ENCODE assay signal across 13 mouse cellular contexts in the genomic region with DNA sequence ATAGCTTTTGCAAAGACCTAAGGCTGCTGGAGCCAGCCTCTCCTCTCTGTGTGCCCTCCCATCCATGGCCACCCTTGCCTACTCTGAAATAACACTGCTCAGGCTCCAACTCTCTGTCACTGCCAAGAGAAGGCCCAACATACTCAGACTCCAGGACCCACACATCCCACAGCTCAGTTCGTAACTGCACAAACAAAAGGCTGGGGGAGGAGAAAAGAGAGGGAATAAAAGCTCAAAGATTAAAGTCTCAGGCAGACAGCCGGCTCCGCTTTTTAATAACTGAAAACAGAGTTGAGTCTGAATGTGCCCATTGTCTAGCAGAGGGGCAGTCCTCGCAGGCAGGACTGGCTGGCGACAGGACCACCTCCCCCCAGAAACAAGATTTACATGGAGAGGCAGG. TPM values are rescaled to one million over a fixed set of nuclear protein-coding genes. Genes with fewer than 3 reads are reported as not detected.
DNase-seq lines count a peak whose midpoint lies in the region; ATAC-seq and TF ChIP-seq lines count a peak whose summit lies in the region.
"Had no signal": no experiment of that assay in that cellular context is flagged by ENCODE, and none has a peak within 500 bp of the region (broad histone marks: within the 10 kb centered on the region; RNA-seq: fewer than 3 reads in every experiment).

No protein-coding gene starts in this region.

- peaks cover 4% of the 10 kb centered on the region; the same call in 1 of the 2 replicates for H3K4me1 ChIP-seq in hindbrain, embryonic 11.5 days (replicated peaks; ENCODE audit: control insufficient read depth, insufficient read depth, low read length)
- peaks cover 7% of the 10 kb centered on the region; the same call in 1 of the 2 replicates for H3K4me1 ChIP-seq in hindbrain, embryonic 14.5 days (replicated peaks; ENCODE audit: control insufficient read depth, insufficient read depth, low read length)
- H3K4me1 ChIP-seq in forebrain, embryonic 12.5 days, result peaks cover 18% of the 10 kb centered on the region
- peaks cover 25% of the 10 kb centered on the region for H3K4me1 ChIP-seq in limb, embryonic 13.5 days

- H3K4me2 ChIP-seq in hindbrain, embryonic 11.5 days (replicated peaks; ENCODE audit: low read depth, low read length), result no peak overlapping the region
- no peak overlapping the region for H3K4me2 ChIP-seq in hindbrain, embryonic 14.5 days (replicated peaks)
- H3K4me2 ChIP-seq in forebrain, embryonic 12.5 days, result no peak overlapping the region
- H3K4me2 ChIP-seq in limb, embryonic 13.5 days (replicated peaks), result no peak overlapping the region
- H3K4me2 ChIP-seq: liver, embryonic 15.5 days had no signal

- H3K9ac ChIP-seq in hindbrain, embryonic 11.5 days (ENCODE audit: low read depth, low read length), result no peak overlapping the region
- no peak overlapping the region for H3K9ac ChIP-seq in hindbrain, embryonic 14.5 days
- H3K9ac ChIP-seq in forebrain, embryonic 12.5 days, result no peak overlapping the region
- no peak overlapping the region for H3K9ac ChIP-seq in limb, embryonic 13.5 days
- H3K9ac ChIP-seq: liver, embryonic 15.5 days had no signal

- H3K9me3 ChIP-seq in hindbrain, embryonic 11.5 days (ENCODE audit: control insufficient read depth, low read length), result no peaks in the 10 kb centered on the region
- H3K9me3 ChIP-seq in hindbrain, embryonic 14.5 days (ENCODE audit: control insufficient read depth, low read length), result no peaks in the 10 kb centered on the region
- no peaks in the 10 kb centered on the region for H3K9me3 ChIP-seq in forebrain, embryonic 12.5 days
- H3K9me3 ChIP-seq in limb, embryonic 13.5 days, result no peaks in the 10 kb centered on the region
- H3K9me3 ChIP-seq: liver, embryonic 15.5 days had no signal

- no peak overlapping the region for H3K27ac ChIP-seq in hindbrain, embryonic 11.5 days (ENCODE audit: low read depth, low read length)
- no peak overlapping the region for H3K27ac ChIP-seq in hindbrain, embryonic 14.5 days
- peak overlapping the region; percentile 43 for H3K27ac ChIP-seq in forebrain, embryonic 12.5 days
- H3K27ac ChIP-seq in limb, embryonic 13.5 days, result peak overlapping the region; percentile 44; the same call in 1 of the 2 replicates
- H3K27ac ChIP-seq: liver, embryonic 15.5 days had no signal

- no peak for ATAC-seq in hindbrain, embryonic 11.5 days (ENCODE audit: low FRiP score)
- no peak; the same call in 1 of the 2 replicates for ATAC-seq in hindbrain, embryonic 14.5 days (ENCODE audit: low FRiP score)
- peak; percentile 51 for ATAC-seq in forebrain, embryonic 12.5 days (ENCODE audit: low FRiP score)
- no peak for ATAC-seq in limb, embryonic 13.5 days (ENCODE audit: low FRiP score, low read depth)
- ATAC-seq in megakaryocyte progenitor cell, adult 5-6 weeks (replicated peaks; ENCODE audit: poor library complexity), result no peak
- ATAC-seq: Patski had no signal

- TF ChIP-seq CTCF in brain, embryonic 14.5 days (IDR thresholded peaks at IDR 0.05; ENCODE audit: borderline replicate concordance, extremely low read depth, insufficient read depth, insufficient read length), result no peak

- TF ChIP-seq POLR2A in brain, embryonic 14.5 days (IDR thresholded peaks at IDR 0.05; ENCODE audit: borderline replicate concordance, extremely low read depth, insufficient read depth, insufficient read length, poor library complexity, severe bottlenecking), result no peak

- H3K36me3 ChIP-seq in hindbrain, embryonic 11.5 days (ENCODE audit: control insufficient read depth, insufficient read depth, low read length), result no peaks in the 10 kb centered on the region
- no peaks in the 10 kb centered on the region for H3K36me3 ChIP-seq in hindbrain, embryonic 14.5 days (replicated peaks; ENCODE audit: control insufficient read depth, insufficient read depth)
- H3K36me3 ChIP-seq in forebrain, embryonic 12.5 days (replicated peaks), result no peaks in the 10 kb centered on the region
- no peaks in the 10 kb centered on the region for H3K36me3 ChIP-seq in limb, embryonic 13.5 days
- H3K36me3 ChIP-seq: liver, embryonic 15.5 days had no signal

- H3K4me3 ChIP-seq in hindbrain, embryonic 11.5 days (ENCODE audit: low read depth, low read length), result no peak overlapping the region
- H3K4me3 ChIP-seq in hindbrain, embryonic 14.5 days (replicated peaks; ENCODE audit: low read length), result no peak overlapping the region
- H3K4me3 ChIP-seq in forebrain, embryonic 12.5 days (replicated peaks), result no peak overlapping the region
- no peak overlapping the region for H3K4me3 ChIP-seq in limb, embryonic 13.5 days
- H3K4me3 ChIP-seq: liver, embryonic 15.5 days had no signal

- WGBS in hindbrain, embryonic 11.5 days, result 16% methylated on average over 5 of the region's 5 CpGs
- 11% methylated on average over 5 of the region's 5 CpGs for WGBS in hindbrain, embryonic 14.5 days
- WGBS in forebrain, embryonic 12.5 days, result under 1% methylated on average over 5 of the region's 5 CpGs
- 42% methylated on average over 5 of the region's 5 CpGs for WGBS in limb, embryonic 13.5 days

- peak; percentile 19 for DNase-seq in hindbrain, embryonic 11.5 days (ENCODE audit: low spot score)
- no peak for DNase-seq in hindbrain, embryonic 14.5 days (ENCODE audit: low spot score)
- peak; percentile 83 for DNase-seq in brain, embryonic 14.5 days (ENCODE audit: low read depth)
- no peak for DNase-seq in lung, postnatal 25 days (ENCODE audit: low spot score)
- DNase-seq in cerebellum, adult 18-20 months, result no peak
- DNase-seq: adrenal gland, adult 2 months; gastrocnemius, postnatal 10 days; kidney, postnatal 10 days had no signal

- H3K27me3 ChIP-seq in hindbrain, embryonic 11.5 days (ENCODE audit: control insufficient read depth, insufficient read depth, low read length), result no peaks in the 10 kb centered on the region
- no peaks in the 10 kb centered on the region for H3K27me3 ChIP-seq in hindbrain, embryonic 14.5 days (ENCODE audit: control insufficient read depth, insufficient read depth, low read length)
- no peaks in the 10 kb centered on the region for H3K27me3 ChIP-seq in forebrain, embryonic 12.5 days
- H3K27me3 ChIP-seq in limb, embryonic 13.5 days, result no peaks in the 10 kb centered on the region
- H3K27me3 ChIP-seq: liver, embryonic 15.5 days; Patski had no signal

RNA-seq across cellular contexts. Expression of a gene that starts 36.8 kb away (rescaled TPM):
- polyA plus RNA-seq in hindbrain, embryonic 11.5 days (2014; fragmentation: Nextera tagmentation; extraction: Ambion mirVana), result 34.9 and 41.9 TPM in 2 replicates
- polyA plus RNA-seq in hindbrain, embryonic 14.5 days (2014; fragmentation: Nextera tagmentation; extraction: Ambion mirVana), result 27.5 and 28.9 TPM in 2 replicates
- 20.3 and 26.6 TPM in 2 replicates for polyA plus RNA-seq in brain, embryonic 14.5 days (2012; rRNA removed)
- polyA plus RNA-seq in forebrain, embryonic 12.5 days (2016; fragmentation: Nextera tagmentation; extraction: Ambion mirVana), result 33.7 and 34.7 TPM in 2 replicates
- polyA plus RNA-seq in limb, embryonic 13.5 days (2015; fragmentation: Nextera tagmentation; extraction: Ambion mirVana), result 42.3 and 47.1 TPM in 2 replicates
- 16.5 and 17.0 TPM in 2 replicates for total RNA-seq in megakaryocyte progenitor cell, adult 5-6 weeks (2015)
- 10.5 and 12.6 TPM in 2 replicates for total RNA-seq in megakaryocyte progenitor cell, adult 5-6 weeks (2017)

RNA-seq across cellular contexts. Expression of a gene that starts 55.7 kb away (rescaled TPM):
- polyA plus RNA-seq in hindbrain, embryonic 11.5 days (2014; fragmentation: Nextera tagmentation; extraction: Ambion mirVana), result 149 and 163 TPM in 2 replicates
- 86.0 and 97.6 TPM in 2 replicates for polyA plus RNA-seq in hindbrain, embryonic 14.5 days (2014; fragmentation: Nextera tagmentation; extraction: Ambion mirVana)
- 64.3 and 73.5 TPM in 2 replicates for polyA plus RNA-seq in brain, embryonic 14.5 days (2012; rRNA removed)
- polyA plus RNA-seq in forebrain, embryonic 12.5 days (2016; fragmentation: Nextera tagmentation; extraction: Ambion mirVana), result 138 TPM in 2 replicates
- 151 TPM in 2 replicates for polyA plus RNA-seq in limb, embryonic 13.5 days (2015; fragmentation: Nextera tagmentation; extraction: Ambion mirVana)
- total RNA-seq in megakaryocyte progenitor cell, adult 5-6 weeks (2015), result 87.3 and 97.4 TPM in 2 replicates
- total RNA-seq in megakaryocyte progenitor cell, adult 5-6 weeks (2017), result 195 and 222 TPM in 2 replicates

Comparison
In these comparisons a context has a peak if more than half of its experiments do, and no peak if none do; other contexts are left out.
1. DNase-seq: peak in hindbrain, embryonic 11.5 days (single experiment) and brain, embryonic 14.5 days (single experiment); none in hindbrain, embryonic 14.5 days (single experiment), lung, postnatal 25 days (single experiment) and cerebellum, adult 18-20 months (0 of 2).
2. H3K27ac ChIP-seq: peak in forebrain, embryonic 12.5 days (single experiment) and limb, embryonic 13.5 days (single experiment); none in hindbrain, embryonic 11.5 days (single experiment) and hindbrain, embryonic 14.5 days (single experiment).